Mouse (Mus musculus) hindbrain, embryonic 15.5 days (tissue): ENCODE measurements around the gene Nap1l4. TPM values are rescaled to one million over a fixed set of nuclear protein-coding genes. Genes with fewer than 3 reads are reported as not detected.
"Not testable (repeated sequence)": the region's sequence is repeated elsewhere in the genome, so short reads cannot be mapped to it uniquely, and the experiment has no call there.

Experiments used
- ATAC-seq: fragments of 200-750 bp; cut with Nextera tagmentation; 2 replicates; pipeline ENCODE4 v1.8.0; 2017; ENCODE audit warnings: low read depth, moderate number of reproducible peaks, moderate TSS enrichment; ENCODE audit not compliant: low FRiP score
- H3K27ac ChIP-seq: fragments of 300-500 bp; sonication (generic); replicated peaks from 2 replicates; pipeline ENCODE4 v1.5.1; 2015; ENCODE audit warnings: mild to moderate bottlenecking, inconsistent platforms
- H3K27me3 ChIP-seq: fragments of 300-500 bp; sonication (generic); 2 replicates; pipeline ENCODE4 v1.6.1; 2015; ENCODE audit warnings: control low read depth, inconsistent platforms
- H3K36me3 ChIP-seq: fragments of 300-500 bp; sonication (generic); 2 replicates; pipeline ENCODE4 v1.6.1; 2015; ENCODE audit warnings: control low read depth, inconsistent platforms
- H3K4me1 ChIP-seq: fragments of 300-500 bp; sonication (generic); replicated peaks from 2 replicates; pipeline ENCODE4 v1.6.1; 2015; ENCODE audit warnings: control low read depth, inconsistent platforms
- H3K4me2 ChIP-seq: fragments of 300-500 bp; sonication (generic); 2 replicates; pipeline ENCODE4 v1.6.1; 2015; ENCODE audit warnings: moderate library complexity, mild to moderate bottlenecking, inconsistent platforms
- H3K4me3 ChIP-seq: fragments of 300-500 bp; sonication (generic); 2 replicates; pipeline ENCODE4 v1.5.1; 2015; ENCODE audit warnings: mild to moderate bottlenecking, inconsistent platforms
- H3K9ac ChIP-seq: fragments of 300-500 bp; sonication (generic); 2 replicates; pipeline ENCODE4 v1.6.1; 2015; ENCODE audit warnings: inconsistent platforms
- H3K9me3 ChIP-seq: fragments of 300-500 bp; sonication (generic); 2 replicates; pipeline ENCODE4 v1.6.1; 2016; ENCODE audit warnings: control low read depth, inconsistent platforms
- WGBS: fragments of 180-500 bp; shearing (Covaris S2); methylation state at CpG from one replicate; pipeline ENCODE4 v1.1.7; 2015; 5-methylcytosine and 5-hydroxymethylcytosine counted together
- polyA plus RNA-seq: library from polyadenylated mRNA; unstranded; fragments of >200 nt; fragmentation: Nextera tagmentation; extraction: Ambion mirVana; gene quantifications from 2 replicates; pipeline ENCODE4 v1.2.1, GENCODE M21; 2015

The Nap1l4 gene
- polyA plus RNA-seq, 1 experiment from 2014 or later: 322 TPM

GRCm38 (mm10) chr7:143556964-143557610 lies 8.2 kb upstream of the Nap1l4 start:
- WGBS: 45% methylated on average over 8 of the region's 8 CpGs
- H3K36me3 ChIP-seq: peaks cover 49% of the 10 kb centered on the region
- no peak overlapping the region for H3K4me2 ChIP-seq
- no peak overlapping the region for H3K4me3 ChIP-seq
- no peak overlapping the region for H3K9ac ChIP-seq
- ATAC-seq: peak; percentile 90
- H3K27me3 ChIP-seq: no peaks in the 10 kb centered on the region
- no peaks in the 10 kb centered on the region for H3K9me3 ChIP-seq
- peak overlapping the region; percentile 64 for H3K27ac ChIP-seq
- H3K4me1 ChIP-seq: peaks cover 5% of the 10 kb centered on the region; the same call in 1 of the 2 replicates

- peak; percentile 4; the same call in 1 of the 2 replicates for ATAC-seq
- Histone ChIP-seq H3K9me3 (no peaks in the 10 kb centered on the region), H3K27me3 (no peaks in the 10 kb centered on the region), H3K36me3 (no peaks in the 10 kb centered on the region; the same call in 1 of the 2 replicates), H3K27ac (peak overlapping the region; percentile 86), H3K4me3 (peak overlapping the region; percentile 91), H3K4me1 (peaks cover 32% of the 10 kb centered on the region), H3K4me2 (peak overlapping the region; percentile 92), H3K9ac (peak overlapping the region; percentile 63)
- WGBS: 51% methylated on average over 2 of the region's 2 CpGs
These were observed 798 bp upstream of the Nap1l4 start for GRCm38 (mm10) chr7:143549588-143550220.

- Histone ChIP-seq H3K4me3 (peak overlapping the region; percentile 91), H3K9me3 (no peaks in the 10 kb centered on the region), H3K4me1 (peaks cover 37% of the 10 kb centered on the region), H3K36me3 (no peaks in the 10 kb centered on the region), H3K4me2 (peak overlapping the region; percentile 88), H3K27me3 (no peaks in the 10 kb centered on the region), H3K27ac (peak overlapping the region; percentile 86), H3K9ac (peak overlapping the region; percentile 84)
- WGBS: under 1% methylated on average over 42 of the region's 63 CpGs
- ATAC-seq: peak; percentile 77
These were observed 510 bp downstream of the Nap1l4 start for GRCm38 (mm10) chr7:143548231-143548961.

GRCm38 (mm10) chr7:143546554-143546953 lies 2.4 kb downstream of the Nap1l4 start:
- no peaks in the 10 kb centered on the region for H3K36me3 ChIP-seq
- no peak for ATAC-seq
- no peak overlapping the region for H3K27ac ChIP-seq
- WGBS: 71% methylated on average over 2 of the region's 2 CpGs
- no peak overlapping the region for H3K9ac ChIP-seq
- no peaks in the 10 kb centered on the region for H3K27me3 ChIP-seq
- H3K4me3 ChIP-seq: no peak overlapping the region
- no peak overlapping the region for H3K4me2 ChIP-seq
- no peaks in the 10 kb centered on the region for H3K9me3 ChIP-seq
- H3K4me1 ChIP-seq: peaks cover 54% of the 10 kb centered on the region

GRCm38 (mm10) chr7:143544368-143544767 lies 4.5 kb downstream of the Nap1l4 start:
- Histone ChIP-seq H3K4me3 (no peak overlapping the region), H3K9me3 (no peaks in the 10 kb centered on the region), H3K4me2 (no peak overlapping the region), H3K27me3 (no peaks in the 10 kb centered on the region), H3K9ac (no peak overlapping the region), H3K4me1 (peaks cover 48% of the 10 kb centered on the region), H3K36me3 (0 out of 2 replicates have a peak, but pooled peaks cover 3% of the 10 kb centered on the region), H3K27ac (no peak overlapping the region)
- WGBS: 95% methylated on average over 2 of the region's 2 CpGs
- no peak for ATAC-seq

GRCm38 (mm10) chr7:143538671-143539070 lies 10.2 kb downstream of the Nap1l4 start:
- H3K36me3 ChIP-seq: peaks cover 44% of the 10 kb centered on the region
- no peaks in the 10 kb centered on the region for H3K27me3 ChIP-seq
- no peak overlapping the region for H3K27ac ChIP-seq
- WGBS: 73% methylated on average over 1 of the region's 1 CpGs
- peaks cover 18% of the 10 kb centered on the region; the same call in 1 of the 2 replicates for H3K4me1 ChIP-seq
- H3K4me3 ChIP-seq: no peak overlapping the region
- H3K4me2 ChIP-seq: no peak overlapping the region
- no peak overlapping the region for H3K9ac ChIP-seq
- no peaks in the 10 kb centered on the region for H3K9me3 ChIP-seq
- ATAC-seq: no peak

GRCm38 (mm10) chr7:143538229-143538628 lies 10.7 kb downstream of the Nap1l4 start:
- not testable (repeated sequence) for H3K4me2 ChIP-seq, ATAC-seq, H3K9me3 ChIP-seq, H3K9ac ChIP-seq, H3K4me3 ChIP-seq, H3K27ac ChIP-seq, H3K27me3 ChIP-seq
- peaks cover 49% of the 10 kb centered on the region for H3K36me3 ChIP-seq
- WGBS: 93% methylated on average over 6 of the region's 6 CpGs
- peaks cover 16% of the 10 kb centered on the region; the same call in 1 of the 2 replicates for H3K4me1 ChIP-seq

GRCm38 (mm10) chr7:143536251-143536650 lies 12.7 kb downstream of the Nap1l4 start:
- WGBS: 92% methylated on average over 3 of the region's 3 CpGs

GRCm38 (mm10) chr7:143533284-143533683 lies 15.6 kb downstream of the Nap1l4 start:
- Histone ChIP-seq H3K9me3 (no peaks in the 10 kb centered on the region), H3K4me1 (no peaks in the 10 kb centered on the region), H3K36me3 (peaks cover 91% of the 10 kb centered on the region), H3K4me3 (no peak overlapping the region), H3K9ac (no peak overlapping the region), H3K4me2 (no peak overlapping the region), H3K27ac (no peak overlapping the region), H3K27me3 (no peaks in the 10 kb centered on the region)
- WGBS: 80% methylated on average over 2 of the region's 2 CpGs
- ATAC-seq: no peak

More at GRCm38 (mm10) chr7:143536251-143536650, 12.7 kb downstream of the Nap1l4 start:
- ATAC-seq: no peak
- Histone ChIP-seq H3K4me2 (no peak overlapping the region), H3K36me3 (peaks cover 66% of the 10 kb centered on the region), H3K9me3 (no peaks in the 10 kb centered on the region), H3K4me3 (no peak overlapping the region), H3K27me3 (no peaks in the 10 kb centered on the region), H3K9ac (no peak overlapping the region), H3K4me1 (no peaks in the 10 kb centered on the region), H3K27ac (no peak overlapping the region)

- H3K9ac ChIP-seq: no peak overlapping the region
- H3K36me3 ChIP-seq: peaks cover 91% of the 10 kb centered on the region
- no peak overlapping the region for H3K4me2 ChIP-seq
- H3K27me3 ChIP-seq: no peaks in the 10 kb centered on the region
- H3K4me1 ChIP-seq: no peaks in the 10 kb centered on the region
- no peaks in the 10 kb centered on the region for H3K9me3 ChIP-seq
- ATAC-seq: no peak
- 78% methylated on average over 1 of the region's 1 CpGs for WGBS
- H3K27ac ChIP-seq: no peak overlapping the region
- H3K4me3 ChIP-seq: no peak overlapping the region
These were observed 16.5 kb downstream of the Nap1l4 start for GRCm38 (mm10) chr7:143532410-143532809.

GRCm38 (mm10) chr7:143519333-143519732 lies 29.6 kb downstream of the Nap1l4 start:
- Histone ChIP-seq H3K9me3 (no peaks in the 10 kb centered on the region), H3K4me2 (no peak overlapping the region), H3K9ac (no peak overlapping the region), H3K27ac (no peak overlapping the region), H3K4me3 (no peak overlapping the region), H3K27me3 (no peaks in the 10 kb centered on the region), H3K36me3 (peaks cover 83% of the 10 kb centered on the region), H3K4me1 (no peaks in the 10 kb centered on the region)
- no peak for ATAC-seq
- WGBS: 84% methylated on average over 4 of the region's 4 CpGs

GRCm38 (mm10) chr7:143514416-143514768 lies 34.5 kb downstream of the Nap1l4 start:
- peaks cover 58% of the 10 kb centered on the region for H3K36me3 ChIP-seq
- H3K4me3 ChIP-seq: no peak overlapping the region
- H3K4me1 ChIP-seq: no peaks in the 10 kb centered on the region
- no peaks in the 10 kb centered on the region for H3K27me3 ChIP-seq
- WGBS: 94% methylated on average over 4 of the region's 4 CpGs
- no peak overlapping the region for H3K27ac ChIP-seq
- H3K9me3 ChIP-seq: no peaks in the 10 kb centered on the region
- no peak overlapping the region for H3K4me2 ChIP-seq
- ATAC-seq: no peak
- H3K9ac ChIP-seq: no peak overlapping the region
